Mouse (Mus musculus): ENCODE results near the gene Faf1. TPM values are rescaled to one million over a fixed set of nuclear protein-coding genes. Genes with fewer than 3 reads are reported as not detected.

Gene Faf1
- polyA plus RNA-seq, 1 experiment from 2014 or later, result 31.5 TPM

DNA sequence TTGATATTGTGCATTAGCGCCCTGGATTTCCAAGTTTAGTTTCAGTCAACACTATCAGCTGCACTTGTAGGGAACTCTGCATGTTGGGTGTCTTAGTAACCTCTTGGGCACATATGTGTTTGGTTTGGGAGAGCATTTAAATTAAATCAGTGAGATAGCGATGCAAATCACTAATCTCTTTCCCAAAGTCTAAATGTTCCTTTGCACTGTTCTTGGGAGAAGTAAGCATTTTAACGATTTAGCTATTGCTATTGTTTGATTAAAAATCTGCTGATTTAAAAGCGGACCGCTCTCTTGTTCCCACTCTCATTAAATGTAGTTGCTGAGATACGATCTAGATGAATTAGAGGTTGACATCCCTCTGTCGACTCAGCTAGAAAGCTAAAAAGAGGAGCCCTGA is 183.0 kb downstream of the Faf1 start:
- Histone ChIP-seq H3K4me3 (no peak overlapping the region), H3K4me1 (replicated peaks) (peaks cover 17% of the 10 kb centered on the region), H3K4me2 (no peak overlapping the region), H3K27ac (ENCODE audit: poor library complexity, severe bottlenecking) (peak overlapping the region; percentile 64), H3K9ac (no peak overlapping the region), H3K27me3 (replicated peaks) (no peaks in the 10 kb centered on the region), H3K36me3 (peaks cover 3% of the 10 kb centered on the region; the same call in 1 of the 2 replicates), H3K9me3 (replicated peaks) (no peaks in the 10 kb centered on the region)
- ATAC-seq (ENCODE audit: insufficient number of reproducible peaks, low FRiP score), result no peak
- WGBS, result 77% methylated on average over 7 of the region's 7 CpGs

GRCm38 (mm10) chr4:109860256-109860655 is 183.9 kb downstream of the Faf1 start:
- no peak overlapping the region for H3K4me2 ChIP-seq
- H3K27ac ChIP-seq (ENCODE audit: poor library complexity, severe bottlenecking), result peak overlapping the region; percentile 64; the same call in 1 of the 2 replicates
- H3K4me3 ChIP-seq, result no peak overlapping the region
- no peak overlapping the region for H3K9ac ChIP-seq
- ATAC-seq (ENCODE audit: insufficient number of reproducible peaks, low FRiP score), result no peak
- H3K4me1 ChIP-seq (replicated peaks), result peaks cover 17% of the 10 kb centered on the region
- peaks cover 3% of the 10 kb centered on the region; the same call in 1 of the 2 replicates for H3K36me3 ChIP-seq
- H3K27me3 ChIP-seq (replicated peaks), result no peaks in the 10 kb centered on the region
- WGBS, result 39% methylated on average over 2 of the region's 2 CpGs
- H3K9me3 ChIP-seq (replicated peaks), result no peaks in the 10 kb centered on the region

GRCm38 (mm10) chr4:109862271-109862670 is 185.9 kb downstream of the Faf1 start:
- Histone ChIP-seq H3K4me1 (replicated peaks) (peaks cover 17% of the 10 kb centered on the region), H3K27me3 (replicated peaks) (no peaks in the 10 kb centered on the region), H3K9ac (no peak overlapping the region), H3K27ac (ENCODE audit: poor library complexity, severe bottlenecking) (no peak overlapping the region), H3K36me3 (no peaks in the 10 kb centered on the region), H3K4me3 (no peak overlapping the region), H3K9me3 (replicated peaks) (no peaks in the 10 kb centered on the region), H3K4me2 (no peak overlapping the region)
- ATAC-seq (ENCODE audit: insufficient number of reproducible peaks, low FRiP score), result no peak
- 93% methylated on average over 4 of the region's 4 CpGs for WGBS

GRCm38 (mm10) chr4:109863021-109863420 is 186.6 kb downstream of the Faf1 start:
- Histone ChIP-seq H3K36me3 (no peaks in the 10 kb centered on the region), H3K4me3 (no peak overlapping the region), H3K9ac (no peak overlapping the region), H3K27ac (ENCODE audit: poor library complexity, severe bottlenecking) (no peak overlapping the region), H3K27me3 (replicated peaks) (no peaks in the 10 kb centered on the region), H3K9me3 (replicated peaks) (no peaks in the 10 kb centered on the region), H3K4me2 (no peak overlapping the region), H3K4me1 (replicated peaks) (peaks cover 14% of the 10 kb centered on the region)
- no peak for ATAC-seq (ENCODE audit: insufficient number of reproducible peaks, low FRiP score)
- WGBS, result 71% methylated on average over 3 of the region's 3 CpGs

DNA sequence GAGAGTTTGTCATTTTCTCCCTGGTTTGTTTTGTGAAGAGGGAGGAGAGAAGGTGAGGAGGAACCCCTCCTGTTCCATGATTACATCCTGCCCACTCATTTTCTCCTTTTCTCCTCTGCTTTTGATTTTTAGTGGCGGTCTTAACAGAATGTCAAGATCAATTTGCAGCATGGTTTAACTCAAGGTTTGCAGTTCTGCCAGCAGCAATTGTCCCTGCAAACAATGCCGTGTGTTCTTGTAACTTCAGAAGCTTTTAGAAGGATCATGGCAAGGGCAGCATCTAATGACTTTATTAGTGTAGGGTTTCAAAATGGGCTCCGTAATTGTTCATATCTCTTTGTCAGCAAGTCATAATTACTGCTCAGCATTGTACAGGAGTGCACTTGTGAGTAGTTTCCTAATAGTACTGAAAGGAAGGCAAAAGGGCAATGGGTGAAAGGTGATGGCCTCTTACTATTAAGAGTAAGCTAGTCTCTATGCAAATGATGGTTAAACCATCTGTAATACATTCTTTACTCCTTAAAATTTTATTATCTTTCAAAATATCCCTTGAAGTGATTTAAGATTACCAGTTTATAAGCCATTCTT is 192.6 kb downstream of the Faf1 start:
- no peaks in the 10 kb centered on the region for H3K27me3 ChIP-seq (replicated peaks)
- no peak overlapping the region for H3K4me3 ChIP-seq
- H3K4me1 ChIP-seq (replicated peaks), result no peaks in the 10 kb centered on the region
- H3K36me3 ChIP-seq, result peaks cover 8% of the 10 kb centered on the region
- no peak overlapping the region for H3K27ac ChIP-seq (ENCODE audit: poor library complexity, severe bottlenecking)
- no peaks in the 10 kb centered on the region for H3K9me3 ChIP-seq (replicated peaks)
- H3K4me2 ChIP-seq, result no peak overlapping the region
- no peak for ATAC-seq (ENCODE audit: insufficient number of reproducible peaks, low FRiP score)
- 77% methylated on average over 3 of the region's 3 CpGs for WGBS
- H3K9ac ChIP-seq, result no peak overlapping the region

DNA sequence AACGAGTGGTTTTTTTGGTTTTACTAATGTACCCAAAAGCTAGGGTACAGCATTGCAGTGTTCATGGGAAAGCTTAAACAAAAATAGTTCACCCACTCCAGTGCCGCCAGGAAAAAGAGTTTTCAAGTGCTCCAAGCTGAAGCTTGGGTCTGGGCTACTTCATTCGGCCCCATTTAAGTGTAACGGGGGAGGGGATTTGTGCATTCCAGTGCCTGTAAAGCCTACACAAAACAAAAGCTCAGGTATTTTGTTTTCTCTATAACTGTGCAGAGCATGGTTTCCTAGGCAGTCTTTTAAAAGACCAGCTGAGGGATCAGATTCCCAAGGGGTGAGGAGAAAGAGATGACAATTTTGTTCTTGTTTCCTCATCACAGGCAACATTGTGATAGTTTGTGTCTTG is 207.9 kb downstream of the Faf1 start:
- Histone ChIP-seq H3K9ac (no peak overlapping the region), H3K27me3 (replicated peaks) (no peaks in the 10 kb centered on the region), H3K27ac (ENCODE audit: poor library complexity, severe bottlenecking) (peak overlapping the region; percentile 61), H3K4me1 (replicated peaks) (peaks cover 4% of the 10 kb centered on the region), H3K4me2 (no peak overlapping the region), H3K9me3 (replicated peaks) (no peaks in the 10 kb centered on the region), H3K36me3 (0 out of 2 replicates have a peak, but pooled peaks cover 8% of the 10 kb centered on the region), H3K4me3 (no peak overlapping the region)
- whole genome bisulfite sequencing, result 32% methylated on average over 4 of the region's 4 CpGs
- no peak for ATAC-seq (ENCODE audit: insufficient number of reproducible peaks, low FRiP score)

DNA sequence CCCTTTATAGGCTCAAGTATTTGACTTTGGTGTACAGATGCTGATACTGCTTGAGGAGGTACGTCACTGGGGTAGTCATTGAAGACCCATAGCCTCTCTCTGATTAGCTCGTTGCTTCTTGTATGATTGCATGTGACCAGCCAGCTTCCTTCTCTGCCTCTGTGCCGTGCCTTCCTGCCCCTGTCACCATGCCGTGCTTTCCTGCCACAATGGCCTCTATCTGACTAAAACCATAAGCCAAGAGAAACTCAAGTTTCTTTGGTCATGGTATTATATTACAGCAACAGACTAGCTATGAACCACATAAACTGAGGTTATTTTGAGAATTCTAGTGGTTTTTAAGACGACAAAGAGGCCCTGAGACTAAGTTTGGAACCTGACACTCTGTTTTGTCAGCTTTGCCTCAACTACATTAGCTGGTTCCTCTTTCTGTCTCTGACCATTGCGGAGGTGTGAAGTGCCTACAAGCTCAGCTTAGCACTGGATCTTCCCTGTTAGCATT is 211.5 kb downstream of the Faf1 start:
- Histone ChIP-seq H3K4me2 (no peak overlapping the region), H3K9me3 (replicated peaks) (no peaks in the 10 kb centered on the region), H3K4me3 (no peak overlapping the region), H3K36me3 (peaks cover 18% of the 10 kb centered on the region), H3K27me3 (replicated peaks) (no peaks in the 10 kb centered on the region), H3K9ac (no peak overlapping the region), H3K4me1 (replicated peaks) (peaks cover 4% of the 10 kb centered on the region), H3K27ac (ENCODE audit: poor library complexity, severe bottlenecking) (no peak overlapping the region)
- no peak for ATAC-seq (ENCODE audit: insufficient number of reproducible peaks, low FRiP score)
- WGBS, result 88% methylated on average over 6 of the region's 6 CpGs

- Histone ChIP-seq H3K9ac (no peak overlapping the region), H3K36me3 (no peaks in the 10 kb centered on the region), H3K4me2 (no peak overlapping the region), H3K4me1 (replicated peaks) (no peaks in the 10 kb centered on the region), H3K27ac (ENCODE audit: poor library complexity, severe bottlenecking) (no peak overlapping the region), H3K27me3 (replicated peaks) (no peaks in the 10 kb centered on the region), H3K4me3 (no peak overlapping the region), H3K9me3 (replicated peaks) (no peaks in the 10 kb centered on the region)
- WGBS, result 85% methylated on average over 6 of the region's 6 CpGs
- ATAC-seq (ENCODE audit: insufficient number of reproducible peaks, low FRiP score), result no peak
Observed at GRCm38 (mm10) chr4:109897810-109898566, 221.6 kb downstream of the Faf1 start.

DNA sequence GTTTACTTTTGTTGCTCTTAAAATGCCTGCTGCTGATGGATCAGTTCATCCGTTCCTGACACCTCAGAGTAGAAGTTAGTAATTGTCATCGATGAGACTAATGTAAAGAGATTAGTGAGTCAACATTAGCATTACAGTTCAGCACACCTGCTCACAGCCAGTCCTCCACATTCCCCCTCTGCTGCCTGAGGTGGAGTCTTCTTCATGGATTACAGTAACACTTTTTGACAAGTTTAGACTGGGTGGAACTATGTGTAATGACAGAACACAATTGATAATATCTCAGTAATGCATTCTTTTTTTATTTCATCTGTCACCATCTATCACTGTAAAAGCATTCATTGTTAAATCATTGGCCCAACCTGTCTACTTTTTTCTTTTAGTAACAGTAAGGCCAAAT is 224.7 kb downstream of the Faf1 start:
- Histone ChIP-seq H3K27ac (ENCODE audit: poor library complexity, severe bottlenecking) (no peak overlapping the region), H3K4me2 (no peak overlapping the region), H3K27me3 (replicated peaks) (no peaks in the 10 kb centered on the region), H3K4me3 (no peak overlapping the region), H3K9ac (no peak overlapping the region), H3K36me3 (no peaks in the 10 kb centered on the region), H3K9me3 (replicated peaks) (no peaks in the 10 kb centered on the region), H3K4me1 (replicated peaks) (no peaks in the 10 kb centered on the region)
- WGBS, result 87% methylated on average over 2 of the region's 2 CpGs
- ATAC-seq (ENCODE audit: insufficient number of reproducible peaks, low FRiP score), result no peak

DNA sequence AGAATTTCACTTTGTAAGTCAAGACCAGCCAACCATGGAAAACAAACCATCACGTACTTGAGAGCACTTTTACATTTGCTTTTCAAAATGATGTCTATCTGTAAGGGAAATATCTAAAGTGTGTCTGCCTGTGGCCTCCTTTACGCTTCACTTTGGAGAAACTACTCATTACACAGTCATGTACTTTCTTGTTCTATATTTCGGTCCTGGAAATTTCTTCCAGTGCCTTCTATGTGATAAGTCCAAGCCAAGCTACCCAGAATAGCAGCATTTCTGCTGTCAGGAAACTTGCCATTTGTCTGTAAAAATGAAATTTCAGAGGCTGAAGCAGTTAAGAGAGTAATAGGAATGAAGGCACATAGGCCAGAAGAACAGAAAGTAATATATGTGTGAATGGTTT is 228.1 kb downstream of the Faf1 start:
- no peak overlapping the region for H3K4me2 ChIP-seq
- no peak for ATAC-seq (ENCODE audit: insufficient number of reproducible peaks, low FRiP score)
- H3K4me1 ChIP-seq (replicated peaks), result no peaks in the 10 kb centered on the region
- WGBS, result 92% methylated on average over 3 of the region's 3 CpGs
- H3K9ac ChIP-seq, result no peak overlapping the region
- H3K4me3 ChIP-seq, result no peak overlapping the region
- no peaks in the 10 kb centered on the region for H3K36me3 ChIP-seq
- no peaks in the 10 kb centered on the region for H3K27me3 ChIP-seq (replicated peaks)
- no peaks in the 10 kb centered on the region for H3K9me3 ChIP-seq (replicated peaks)
- no peak overlapping the region for H3K27ac ChIP-seq (ENCODE audit: poor library complexity, severe bottlenecking)

DNA sequence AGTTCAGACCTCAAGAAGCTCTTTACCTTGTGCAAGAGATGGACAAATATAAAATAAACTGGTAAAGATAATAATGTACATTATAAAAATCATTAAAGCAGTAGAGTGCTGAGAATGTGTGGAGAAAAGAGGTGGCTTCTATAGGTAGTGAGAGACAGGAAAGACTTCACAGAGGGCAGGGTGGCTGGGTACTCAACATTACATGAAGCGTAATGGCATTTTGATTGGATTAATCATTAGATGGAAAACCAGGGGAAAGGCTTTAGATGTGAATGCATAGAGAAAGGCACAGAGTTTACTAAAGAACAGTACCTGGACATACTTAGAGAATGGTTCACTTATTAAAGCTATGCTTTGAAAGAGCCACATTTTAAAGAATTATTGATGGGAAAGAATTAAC is 252.7 kb downstream of the Faf1 start:
- Histone ChIP-seq H3K9ac (no peak overlapping the region), H3K27me3 (replicated peaks) (no peaks in the 10 kb centered on the region), H3K9me3 (replicated peaks) (no peaks in the 10 kb centered on the region), H3K27ac (ENCODE audit: poor library complexity, severe bottlenecking) (no peak overlapping the region), H3K4me2 (no peak overlapping the region), H3K36me3 (peaks cover 3% of the 10 kb centered on the region; the same call in 1 of the 2 replicates), H3K4me3 (no peak overlapping the region), H3K4me1 (replicated peaks) (no peaks in the 10 kb centered on the region)
- no peak for ATAC-seq (ENCODE audit: insufficient number of reproducible peaks, low FRiP score)
- WGBS, result 94% methylated on average over 1 of the region's 1 CpGs
